Mouse (Mus musculus) kidney, adult 11 months (tissue): Measurements from ENCODE around the gene Ercc1.

Experiments used
- DNase-seq: peaks from one replicate; pipeline ENCODE4 v3.0.0; 2022

Gene Ercc1

GRCm38 (mm10) chr7:19309884-19310641 lies 34.5 kb upstream of the Ercc1 start, which contains the start of gene Fosb:
Fosb (minus strand) TSS chr7:19310051.
- peak; percentile 96 for DNase-seq

GRCm38 (mm10) chr7:19311991-19312390 lies 32.6 kb upstream of the Ercc1 start:
- no peak for DNase-seq

- no peak for DNase-seq
Measured at GRCm38 (mm10) chr7:19314033-19314432, 30.5 kb upstream of the Ercc1 start.

- DNase-seq, result no peak
Measured at GRCm38 (mm10) chr7:19316451-19317161, 28.0 kb upstream of the Ercc1 start.

- no peak for DNase-seq
Measured at GRCm38 (mm10) chr7:19318201-19318600, 26.4 kb upstream of the Ercc1 start.

GRCm38 (mm10) chr7:19318676-19319075 lies 25.9 kb upstream of the Ercc1 start:
- DNase-seq, result no peak

- no peak for DNase-seq
Measured at GRCm38 (mm10) chr7:19319458-19319857, 25.1 kb upstream of the Ercc1 start.

GRCm38 (mm10) chr7:19319906-19320305 lies 24.7 kb upstream of the Ercc1 start:
- DNase-seq, result peak; percentile 95

- no peak for DNase-seq
Measured at GRCm38 (mm10) chr7:19320637-19321036, 23.9 kb upstream of the Ercc1 start.

GRCm38 (mm10) chr7:19321464-19321863 lies 23.1 kb upstream of the Ercc1 start:
- DNase-seq, result no peak

GRCm38 (mm10) chr7:19322489-19322888 lies 22.1 kb upstream of the Ercc1 start:
- DNase-seq, result no peak

GRCm38 (mm10) chr7:19324221-19324620 lies 20.4 kb upstream of the Ercc1 start:
- no peak for DNase-seq

GRCm38 (mm10) chr7:19325262-19326199 lies 19.0 kb upstream of the Ercc1 start:
- no peak for DNase-seq

GRCm38 (mm10) chr7:19326359-19326758 lies 18.2 kb upstream of the Ercc1 start:
- peak; percentile 87 for DNase-seq

- peak; percentile 91 for DNase-seq
Measured at GRCm38 (mm10) chr7:19327128-19327527, 17.4 kb upstream of the Ercc1 start.

- DNase-seq, result no peak
Measured at GRCm38 (mm10) chr7:19327782-19328181, 16.8 kb upstream of the Ercc1 start.

- no peak for DNase-seq
Measured at GRCm38 (mm10) chr7:19328425-19328824, 16.2 kb upstream of the Ercc1 start.

- DNase-seq, result no peak
Measured at GRCm38 (mm10) chr7:19331910-19332309, 12.7 kb upstream of the Ercc1 start.

- peak; percentile 50 for DNase-seq
Measured at GRCm38 (mm10) chr7:19332709-19333352, 11.7 kb upstream of the Ercc1 start.

GRCm38 (mm10) chr7:19335583-19335982 lies 9.0 kb upstream of the Ercc1 start:
- DNase-seq, result no peak

GRCm38 (mm10) chr7:19337122-19337521 lies 7.5 kb upstream of the Ercc1 start:
- no peak for DNase-seq

- DNase-seq, result no peak
Measured at GRCm38 (mm10) chr7:19338060-19338459, 6.5 kb upstream of the Ercc1 start.

- no peak for DNase-seq
Measured at GRCm38 (mm10) chr7:19338596-19338995, 6.0 kb upstream of the Ercc1 start.
